Mouse (Mus musculus) layer of hippocampus, postnatal 10 days (tissue): Measurements from ENCODE around the gene Cstb. TPM values are rescaled to one million over a fixed set of nuclear protein-coding genes. Genes with fewer than 3 reads are reported as not detected.

Source experiments
- DNase-seq, 2 experiments: peaks; one replicate each; pipeline ENCODE4 v3.0.0; 2021; ENCODE audit warnings: low spot score in 2 of 2
- long read RNA-seq: library from polyadenylated mRNA; stranded (forward); transcript quantifications from one replicate; pipeline ENCODE4 v2.0.0, GENCODE M21; 2023
- total RNA-seq, 2 experiments: library from RNA; stranded (reverse); gene quantifications; 2 replicates each; pipeline ENCODE4 v1.2.3; 2021

Gene Cstb
- 10 to 100 TPM; 37.4 to 38.2 TPM for total RNA-seq
- long read RNA-seq, transcript Cstb-201 (3 exons, 603 nt): major isoform, 42 of 42 reads
- long read RNA-seq, partial matches to known transcripts: 0 of 42 reads
- long read RNA-seq, other reads (novel, unspliced or antisense): 0 of 42 reads

DNA sequence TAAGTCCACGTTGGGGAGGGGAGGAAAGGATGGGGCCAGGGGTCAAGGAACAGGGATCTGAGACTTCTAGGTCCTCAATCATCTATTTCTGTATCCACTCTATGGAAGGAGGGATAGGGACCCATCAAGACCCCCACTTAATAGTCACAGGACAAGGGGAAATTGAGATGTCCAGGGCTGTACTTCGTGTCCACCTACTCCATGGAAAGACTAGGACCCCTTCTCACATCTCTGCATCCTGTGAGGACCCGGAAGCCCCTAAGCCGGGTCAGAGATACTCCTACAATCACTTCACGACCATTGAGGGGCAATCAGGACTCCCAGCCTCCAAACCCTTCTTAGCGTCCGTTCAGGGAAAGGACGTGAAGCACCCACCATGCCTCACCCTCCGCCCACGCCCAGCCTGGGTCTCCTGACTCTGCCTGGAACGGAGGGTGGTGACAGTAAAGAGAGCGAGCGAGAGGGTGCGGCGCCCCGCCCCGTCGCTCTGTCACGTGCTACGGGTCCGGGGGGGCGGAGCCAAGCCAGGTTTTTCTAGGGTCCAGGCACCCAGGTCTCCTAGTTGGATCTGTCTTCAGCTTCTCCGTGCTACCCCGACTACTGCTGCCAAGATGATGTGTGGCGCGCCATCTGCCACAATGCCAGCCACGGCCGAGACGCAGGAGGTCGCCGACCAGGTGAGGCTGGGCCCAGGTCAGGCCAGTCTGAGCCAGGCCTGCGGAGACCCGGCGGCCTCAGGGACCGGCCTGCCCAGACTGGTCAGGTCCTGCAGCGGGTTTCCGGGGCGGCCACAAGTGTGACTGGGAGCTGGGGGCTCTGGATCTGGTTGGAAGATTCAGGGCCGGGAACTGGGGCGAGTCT lies at the start of gene Cstb:
Cstb (plus strand) TSS at position 489 of the 861 bp plus-strand sequence.
- DNase-seq: peak; percentile 75 to 84

DNA sequence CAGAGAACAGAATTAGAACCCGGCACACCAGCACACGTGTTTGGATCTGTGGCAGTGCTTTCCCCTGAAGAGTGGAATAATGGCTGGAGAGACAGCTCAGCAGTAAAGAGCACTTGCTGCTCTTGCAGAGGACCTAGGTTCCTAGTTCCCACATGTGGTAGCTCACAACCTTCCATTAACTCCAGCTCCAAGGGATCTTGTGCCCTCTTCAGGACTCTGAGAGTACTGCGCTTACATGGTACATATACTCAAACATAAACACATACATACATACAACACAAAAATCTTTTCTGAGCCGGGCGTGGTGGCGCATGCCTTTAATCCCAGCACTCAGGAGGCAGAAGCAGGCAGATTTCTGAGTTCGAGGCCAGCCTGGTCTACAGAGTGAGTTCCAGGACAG lies 47.0 kb upstream of the Cstb start:
- no peak for DNase-seq

DNA sequence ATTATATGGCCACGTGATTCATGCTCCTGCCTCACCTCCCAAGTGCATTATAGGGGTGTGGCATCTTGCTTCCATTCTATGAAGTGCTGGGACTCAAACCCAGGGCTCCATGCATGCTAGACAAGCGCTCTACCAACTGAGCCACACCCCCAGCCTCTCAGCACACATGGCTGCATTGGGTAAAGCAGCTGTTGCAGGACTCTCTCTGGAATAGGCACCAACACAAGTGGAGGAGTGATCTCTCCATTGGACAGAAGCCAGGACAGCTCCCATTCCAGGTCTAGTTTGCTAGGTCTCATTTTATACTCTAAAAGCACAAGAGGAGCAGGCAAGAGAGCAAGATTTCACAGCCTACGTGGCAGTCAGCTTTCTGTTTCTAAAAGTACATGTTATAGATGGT lies 41.9 kb upstream of the Cstb start:
- DNase-seq: no peak

DNA sequence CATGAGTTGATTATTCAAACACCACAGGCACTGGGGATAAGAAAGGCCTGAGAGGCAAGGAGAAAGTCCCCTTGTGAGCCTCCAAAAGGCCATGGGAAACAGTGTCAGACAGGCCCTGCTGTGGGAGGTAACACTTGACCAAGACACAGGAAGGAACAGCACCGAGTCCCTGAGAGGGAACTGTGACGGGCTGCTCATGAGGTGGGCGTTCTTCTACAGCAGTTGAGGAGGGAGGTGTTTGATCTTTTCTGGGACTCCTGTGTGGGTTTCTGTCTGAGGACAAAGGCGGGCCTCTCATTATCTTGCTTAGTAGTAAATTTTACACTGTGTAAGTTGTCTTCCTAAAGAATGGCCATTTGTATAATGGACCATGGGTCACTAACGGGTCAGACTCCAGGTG lies 39.9 kb upstream of the Cstb start:
- no peak for DNase-seq

DNA sequence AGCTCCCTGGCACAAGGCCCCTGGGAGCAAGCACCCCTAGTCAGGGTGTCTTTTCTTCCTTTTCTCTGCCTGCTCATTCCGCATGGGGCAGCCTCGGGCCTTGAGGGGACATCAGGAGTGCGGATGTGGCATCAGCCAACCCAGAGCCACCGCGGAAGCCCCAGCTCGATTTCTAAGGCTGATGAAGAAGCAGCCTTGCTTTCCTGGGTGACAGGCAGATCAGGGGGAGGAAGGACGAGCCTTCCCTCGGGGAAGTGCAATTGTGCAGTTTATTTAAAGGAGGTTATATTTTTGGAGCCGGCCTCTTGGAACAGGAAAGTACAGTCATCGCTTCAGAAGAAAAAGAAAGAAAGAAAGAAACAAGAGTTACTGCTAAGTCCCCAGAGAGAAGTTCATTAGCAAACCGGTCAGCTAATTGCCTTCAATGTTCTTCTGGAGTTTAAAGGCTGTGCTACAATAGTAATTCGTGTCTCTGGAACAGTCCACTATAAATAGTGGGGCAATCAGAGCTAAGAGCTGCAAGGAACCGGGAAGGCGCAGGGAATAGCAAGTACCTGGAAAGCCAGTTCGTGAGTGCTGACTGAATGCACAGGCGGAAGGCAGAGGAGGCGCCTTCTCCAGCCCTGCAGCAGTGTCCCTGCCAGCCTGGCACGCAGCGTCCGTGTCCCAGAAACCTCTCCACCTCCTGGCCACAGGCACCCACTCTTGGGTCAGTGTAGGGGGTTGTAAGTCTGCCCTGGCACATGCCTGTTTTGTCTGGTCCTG lies 37.1 kb upstream of the Cstb start:
- DNase-seq: peak; percentile 44 to 57

DNA sequence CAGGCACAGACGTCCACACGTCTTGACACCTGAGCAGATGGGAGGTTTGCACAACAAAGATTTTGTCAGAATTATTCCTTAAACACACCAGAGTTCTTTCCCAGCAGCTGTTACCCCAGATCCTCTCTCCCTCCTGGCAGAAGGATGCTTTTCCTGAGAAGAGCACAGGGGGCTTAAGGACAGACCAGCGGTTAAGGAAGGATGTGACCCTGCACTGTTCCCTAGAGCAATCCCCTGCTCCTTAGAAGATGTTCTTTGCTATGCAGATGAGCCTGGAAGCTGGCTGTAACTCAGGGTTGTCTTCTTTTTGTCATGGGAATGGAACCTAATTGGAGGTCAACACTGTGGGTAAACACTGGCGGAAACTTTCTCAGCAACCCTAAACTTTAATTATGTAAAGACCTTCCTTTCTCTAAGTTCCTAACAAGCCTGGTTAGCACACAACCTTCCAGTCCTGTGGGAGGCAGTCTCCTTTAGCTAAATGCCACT lies 34.4 kb upstream of the Cstb start:
- no peak for DNase-seq

DNA sequence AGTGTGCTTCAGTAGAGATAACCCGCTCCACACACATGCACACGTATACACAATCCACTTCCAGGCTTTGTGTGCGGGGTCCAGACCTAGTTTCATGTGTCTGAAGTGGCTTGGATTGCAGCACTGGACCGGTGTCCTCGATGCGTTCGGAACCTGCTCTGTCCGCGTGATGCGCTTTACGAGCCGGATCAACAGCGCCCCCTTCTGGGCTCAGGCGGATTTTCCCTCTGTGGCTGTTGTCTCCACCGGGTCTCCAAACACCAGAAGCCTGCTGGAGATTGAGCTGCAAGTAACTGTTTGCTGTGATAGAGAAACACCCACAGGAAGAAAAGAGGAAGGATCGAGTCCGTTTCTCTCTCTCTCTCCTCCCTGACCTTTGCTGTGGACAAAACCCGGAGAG lies 33.4 kb upstream of the Cstb start:
- peak; percentile 87 to 89 for DNase-seq

DNA sequence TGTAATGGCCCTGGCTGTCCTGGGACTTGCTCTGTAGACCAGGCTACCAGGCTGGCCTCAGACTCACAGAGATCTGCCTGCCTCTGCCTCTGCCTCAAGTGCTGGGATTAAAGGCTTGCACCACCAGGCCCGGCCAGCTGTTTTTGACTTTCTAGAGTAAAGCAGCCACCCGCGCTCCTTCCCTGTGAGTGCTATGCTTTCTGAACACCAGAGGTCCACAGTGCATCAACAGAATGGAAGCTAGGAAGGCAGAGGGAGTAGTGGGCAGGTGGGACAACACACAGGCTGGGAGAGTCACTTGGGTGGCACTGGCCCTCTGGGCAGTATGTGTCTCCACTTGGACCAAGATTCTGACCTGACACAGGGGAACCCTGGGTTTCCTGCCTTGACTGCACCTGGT lies 30.1 kb upstream of the Cstb start:
- DNase-seq: no peak

DNA sequence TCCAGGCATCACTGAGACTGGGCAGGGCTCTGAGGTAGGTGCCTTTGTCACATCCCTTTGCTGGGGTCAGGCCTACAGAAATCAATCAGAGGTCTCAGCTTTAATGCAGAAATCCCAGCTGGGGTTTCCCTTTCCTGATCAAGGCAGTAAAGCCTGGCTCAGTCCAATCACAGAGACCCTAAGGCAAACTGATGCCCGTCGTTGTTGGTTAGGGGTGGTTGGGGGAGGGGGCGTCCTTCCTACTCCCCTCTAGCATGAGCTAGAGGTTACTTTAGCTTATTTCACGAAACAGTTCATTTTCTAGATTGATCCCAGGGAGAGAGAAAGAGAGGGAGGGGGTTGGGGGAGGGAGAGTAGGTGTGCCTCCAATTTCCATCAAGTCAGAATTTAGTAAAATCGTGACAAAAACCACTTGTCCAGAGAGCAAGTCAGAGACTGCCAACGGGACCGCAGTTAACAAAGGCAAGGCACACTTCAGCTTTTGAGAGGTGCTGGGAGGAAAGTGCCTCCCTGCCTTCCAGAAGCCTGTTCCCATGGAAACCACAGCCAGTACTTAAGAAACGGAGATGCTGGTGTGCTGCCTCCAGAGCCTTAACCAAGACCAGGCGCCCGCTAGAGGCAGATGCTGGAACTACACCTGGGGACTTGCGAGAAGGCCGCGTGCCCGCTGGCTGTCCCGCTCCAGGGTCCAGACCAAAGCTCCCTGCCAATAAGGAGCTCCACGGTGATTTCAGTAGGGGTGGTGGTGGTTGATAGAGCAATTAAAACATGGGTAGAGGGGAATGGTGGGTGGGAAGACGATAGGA lies 29.4 kb upstream of the Cstb start:
- peak; percentile 98 to 99 for DNase-seq

DNA sequence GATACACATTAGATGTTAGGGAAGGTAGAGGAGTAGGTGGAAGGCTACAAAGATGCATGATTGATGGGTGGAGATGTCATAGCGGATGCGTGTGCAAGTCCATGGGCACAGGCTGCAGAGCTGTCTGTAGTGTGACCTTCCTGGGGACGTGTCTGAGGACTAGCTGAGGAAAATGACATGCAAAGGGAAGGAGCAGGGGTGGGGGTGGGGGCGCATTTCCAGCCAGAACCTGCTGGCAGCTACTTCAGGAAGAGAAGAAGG lies 28.9 kb upstream of the Cstb start:
- no peak for DNase-seq

DNA sequence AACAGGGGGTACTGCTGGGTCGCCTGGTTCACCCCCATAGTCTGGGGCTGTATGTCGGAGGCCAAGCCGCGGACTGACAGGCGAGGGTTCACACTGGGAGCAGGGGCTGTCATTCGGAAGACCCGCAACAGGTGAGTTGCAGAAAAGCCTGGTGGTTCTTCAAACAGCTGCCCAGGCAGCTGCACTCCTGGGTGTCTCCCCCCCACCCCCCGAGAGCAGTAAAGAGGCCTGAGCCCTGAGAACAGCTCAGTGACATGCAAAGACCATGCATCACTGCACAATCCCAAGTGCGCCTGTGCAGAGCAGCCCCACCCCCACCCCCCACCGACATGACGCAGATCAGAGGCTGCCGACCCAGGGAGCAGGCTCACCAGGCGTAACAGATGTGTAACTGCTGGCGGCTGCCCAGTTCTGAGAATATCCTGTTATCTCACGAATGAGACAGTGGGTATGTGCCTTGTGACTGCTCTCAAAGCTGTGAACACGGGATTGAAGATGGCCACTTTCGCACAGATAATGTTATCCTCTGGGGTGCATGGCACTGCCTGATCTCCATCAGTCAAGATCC lies 26.3 kb upstream of the Cstb start:
- peak; percentile 48 to 49 for DNase-seq

DNA sequence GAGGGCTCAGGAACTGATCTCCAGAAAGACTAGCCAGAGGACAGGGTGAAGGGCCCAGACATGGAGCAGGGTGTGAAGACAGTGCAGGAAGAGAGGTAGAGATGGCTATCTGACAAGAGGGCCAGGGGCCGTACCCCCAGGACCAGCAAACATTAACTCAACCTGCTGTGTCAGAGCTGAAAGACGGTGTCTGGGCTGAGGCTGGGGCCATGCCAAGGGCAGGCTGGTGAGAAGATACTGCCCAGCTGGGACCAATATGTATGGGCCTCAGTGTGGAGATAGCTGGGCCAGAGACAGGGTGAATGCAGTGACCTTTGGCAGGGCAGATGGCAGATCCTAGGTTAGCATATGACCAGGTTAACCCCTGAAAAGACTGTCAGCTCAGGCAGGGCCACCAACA lies 24.3 kb upstream of the Cstb start:
- no peak for DNase-seq

DNA sequence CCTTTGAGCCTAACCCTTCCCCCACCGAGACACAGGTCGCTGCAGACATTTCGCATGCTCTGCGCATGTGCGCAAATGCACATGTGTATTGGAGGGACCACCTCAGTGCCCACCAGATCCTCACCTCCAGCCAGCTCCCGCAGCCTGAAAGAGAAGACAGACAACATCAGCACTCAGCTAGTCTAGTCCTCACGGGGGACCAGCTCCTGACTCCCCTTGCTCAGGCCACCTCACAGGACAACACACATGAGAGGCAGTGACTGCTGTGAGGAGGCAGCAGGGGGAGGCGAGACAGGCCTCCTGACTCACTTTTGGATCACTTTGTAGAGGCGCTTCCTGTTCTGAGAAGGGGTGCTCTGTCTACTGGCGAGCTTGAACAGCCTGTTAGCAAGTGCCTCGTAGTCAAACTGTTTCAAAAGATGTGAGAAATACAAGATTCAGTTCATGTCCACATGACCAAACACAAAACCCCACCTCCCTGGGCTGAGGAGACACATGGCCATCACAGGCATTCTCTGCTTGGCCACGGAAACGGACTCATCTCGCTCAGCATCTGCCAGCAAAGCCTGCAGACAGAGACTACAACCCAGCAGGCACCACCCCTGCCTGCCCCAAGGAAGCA lies 23.1 kb upstream of the Cstb start:
- no peak for DNase-seq

DNA sequence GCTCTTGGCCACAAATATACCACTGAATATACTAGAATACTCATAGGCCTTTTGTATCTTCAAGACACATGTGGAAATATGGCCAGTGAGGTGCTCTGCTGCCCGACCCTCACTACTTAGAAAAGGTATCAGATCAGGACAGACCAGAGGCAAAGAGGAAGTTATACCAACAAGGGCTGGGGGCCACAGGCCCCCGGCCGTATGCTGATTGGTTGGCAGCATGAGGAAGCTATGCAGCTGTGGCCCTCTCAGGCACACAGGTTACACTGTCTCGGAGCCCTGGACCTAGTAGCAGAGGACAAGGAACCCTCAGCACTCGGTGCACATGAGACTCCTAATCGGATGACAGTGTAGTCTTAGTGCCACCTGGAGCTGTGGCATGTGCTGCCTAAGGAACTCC lies 19.3 kb upstream of the Cstb start:
- DNase-seq: no peak

DNA sequence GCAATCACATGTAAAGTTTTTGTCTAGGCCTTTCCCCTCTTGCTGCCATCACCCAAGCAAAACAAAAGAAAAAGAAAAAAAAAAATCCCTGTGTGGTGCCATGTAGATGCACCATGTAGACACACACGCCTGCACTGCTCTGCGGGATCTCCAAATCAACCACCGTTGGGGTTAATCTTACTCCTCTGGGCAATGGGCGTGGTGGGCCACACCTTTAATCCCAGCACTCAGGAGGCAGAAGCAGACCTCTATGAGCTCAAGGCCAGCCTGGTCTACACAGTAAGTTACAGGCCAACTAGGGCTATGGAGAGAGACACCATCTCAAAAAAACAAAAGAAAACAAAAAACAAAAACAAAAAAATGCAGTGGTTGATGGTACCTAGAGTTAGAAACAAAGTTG lies 18.3 kb upstream of the Cstb start:
- DNase-seq: no peak

DNA sequence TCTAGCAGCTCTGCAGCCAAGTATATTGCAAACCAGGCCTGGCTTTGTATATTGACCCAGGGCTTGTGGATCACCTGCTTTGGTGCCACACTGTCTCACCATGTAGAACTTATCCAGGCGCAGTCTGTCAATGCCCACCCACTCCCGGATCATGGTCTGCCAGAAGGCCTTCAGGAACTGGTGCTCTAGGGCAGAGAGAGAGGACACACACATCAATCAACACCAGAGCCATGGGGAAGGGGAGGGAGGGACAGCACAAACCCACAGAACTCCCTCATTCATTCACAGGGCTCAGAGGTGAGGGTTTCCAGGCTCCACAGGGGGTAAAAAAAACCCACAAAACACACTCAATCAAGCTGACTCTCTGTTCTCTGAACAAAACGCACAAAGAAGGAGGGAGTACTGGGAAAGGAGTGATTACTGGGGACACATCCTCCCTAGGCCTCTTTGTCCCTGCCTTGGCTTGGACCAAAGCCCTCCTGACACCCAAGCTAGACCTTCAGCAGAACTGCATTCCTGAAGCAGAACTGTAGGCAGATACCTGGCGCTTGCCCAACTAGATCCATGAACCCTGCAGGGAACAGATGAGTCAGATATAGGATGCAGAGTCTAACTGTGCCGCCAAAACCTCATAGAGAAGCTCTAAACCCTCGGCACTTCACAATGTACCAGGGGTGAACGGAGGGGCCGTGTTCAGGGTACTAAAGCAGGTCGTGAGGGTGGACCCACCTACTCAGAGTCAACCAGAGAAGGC lies 16.3 kb upstream of the Cstb start:
- no peak for DNase-seq

DNA sequence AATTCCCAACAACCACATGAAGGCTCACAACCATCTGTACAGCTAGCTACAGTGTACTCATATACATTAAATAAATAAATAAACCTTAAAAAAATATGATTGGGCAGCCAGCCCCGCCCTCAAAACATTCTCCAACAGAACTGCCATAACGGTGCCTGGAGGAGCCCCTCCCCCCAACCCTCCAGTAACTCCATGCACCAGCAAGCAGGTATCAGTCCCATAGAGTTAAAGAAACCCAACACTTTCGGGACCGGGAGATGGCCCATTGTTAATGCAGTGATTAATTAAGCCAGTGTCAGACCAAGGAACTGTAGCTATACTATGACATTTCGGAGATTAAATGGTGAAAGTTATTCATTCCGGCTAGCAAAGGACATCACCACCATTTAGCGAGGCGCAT lies 13.6 kb upstream of the Cstb start:
- no peak for DNase-seq

DNA sequence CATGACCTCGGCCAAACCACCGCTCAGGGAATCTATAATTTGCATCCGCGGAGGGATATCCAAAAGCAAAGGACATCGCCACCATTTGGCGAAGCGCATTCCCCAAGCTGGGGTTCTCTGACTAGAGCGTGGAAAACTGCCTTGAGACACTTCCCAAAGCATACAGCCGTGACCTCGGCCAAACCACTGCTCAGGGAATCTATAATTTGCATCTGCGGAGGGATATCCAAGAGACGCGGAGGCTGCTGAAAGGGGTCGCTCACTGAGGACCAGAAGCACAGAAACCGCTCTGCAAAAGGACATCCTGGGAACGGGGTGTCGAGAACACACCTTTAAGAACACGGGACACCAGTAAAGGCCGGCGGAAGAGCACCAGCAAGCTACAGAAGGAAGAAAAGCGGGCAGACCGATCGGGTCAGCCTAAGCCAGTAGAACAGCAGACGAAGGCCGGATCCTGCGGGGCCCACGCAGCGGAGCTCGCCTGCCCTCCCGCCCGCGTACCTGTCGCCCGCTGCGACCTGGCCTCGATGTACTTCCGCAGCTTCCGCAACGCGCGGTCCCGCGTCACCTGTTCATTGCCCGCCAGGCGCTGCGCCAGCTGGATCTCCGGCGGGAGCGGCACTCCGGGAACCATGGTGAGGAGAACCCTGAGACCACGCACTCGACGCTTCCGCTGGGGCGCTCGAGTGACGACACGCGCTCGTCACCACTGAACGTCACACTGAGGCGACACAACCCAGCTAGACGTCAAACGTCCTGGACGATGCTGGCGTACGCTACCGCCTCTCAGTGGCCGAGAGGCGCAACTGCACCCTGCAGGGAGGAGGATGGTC lies 12.9 kb upstream of the Cstb start, which contains the start of gene Rrp1:
Rrp1 (minus strand) TSS at position 725 of the 833 bp plus-strand sequence.
- DNase-seq: peak; percentile 98 to 99

DNA sequence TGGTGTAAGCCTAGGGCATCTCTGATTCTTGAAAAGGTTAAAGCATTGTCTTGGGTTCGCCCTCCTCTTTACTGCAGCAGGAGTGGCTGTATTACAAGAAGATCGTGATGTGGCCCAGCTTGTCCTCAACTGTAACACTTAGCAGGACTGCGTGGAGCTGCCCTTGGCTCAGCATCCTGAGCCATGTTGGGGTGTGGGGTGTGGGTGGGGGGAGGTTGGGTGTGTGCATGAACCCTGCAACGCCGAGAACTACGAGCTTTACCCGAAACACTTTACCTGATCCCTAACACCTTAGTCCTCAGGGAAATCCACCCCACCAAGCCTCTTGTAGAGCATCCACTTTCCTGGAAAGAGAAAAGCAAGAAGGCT lies 12.3 kb upstream of the Cstb start:
- DNase-seq: no peak
